Mouse (Mus musculus) liver, adult 2 months (tissue): ENCODE results near the gene Egfl7.

ENCODE experiments used
- CTCF ChIP-seq: fragments of 200-500 bp; IDR thresholded peaks from 2 replicates; pipeline ENCODE4 v1.5.1; 2011; ENCODE audit warnings: low read depth, low read length, control low read depth
- POLR2A ChIP-seq: fragments of 200-500 bp; IDR thresholded peaks from 2 replicates; pipeline ENCODE4 v1.6.1; 2011; ENCODE audit warnings: low read length, control low read depth; ENCODE audit not compliant: insufficient read depth; ENCODE audit errors: extremely low read depth

DNA sequence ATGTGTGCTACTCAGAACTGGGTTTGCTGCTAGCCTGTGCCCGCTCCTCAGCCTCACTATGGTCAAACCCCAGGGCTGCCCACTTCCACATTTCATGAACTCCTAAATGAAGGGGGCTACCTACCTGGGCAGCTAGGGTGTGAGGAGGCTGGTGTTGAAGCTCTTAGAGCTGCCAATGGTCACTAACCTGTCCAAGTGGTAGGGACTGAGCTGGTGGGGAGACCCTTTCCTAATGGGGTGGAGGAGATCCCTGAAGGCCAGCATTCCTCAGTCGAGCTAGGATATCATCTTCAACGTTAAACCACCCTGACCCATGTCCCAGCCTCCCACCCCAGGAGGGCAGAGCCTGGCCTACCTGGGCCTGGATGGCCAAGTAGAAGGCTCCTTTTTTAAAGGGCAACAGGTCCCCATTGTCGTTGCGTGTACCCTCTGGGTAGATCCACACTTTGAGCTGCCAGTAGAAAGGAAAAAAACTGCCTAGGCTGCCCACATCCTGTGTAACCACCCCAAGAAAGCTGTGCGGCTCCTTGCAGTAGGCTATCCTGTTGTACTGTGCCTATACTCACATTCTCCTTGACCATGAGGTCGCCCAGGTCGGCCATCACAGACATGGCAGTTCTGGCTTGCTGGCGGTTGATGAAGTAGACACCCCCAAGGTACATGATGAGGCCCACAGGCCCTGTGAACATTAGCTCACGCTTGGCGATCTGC is 16.1 kb downstream of the Egfl7 start:
- TF ChIP-seq POLR2A (no peak), CTCF (no peak)
